Mouse (Mus musculus) G1E (cell line): ENCODE measurements around the gene Zfyve21.

Source experiments
- CTCF ChIP-seq: IDR thresholded peaks from 2 replicates; pipeline ENCODE4 v1.5.1; 2012; ENCODE audit warnings: low read depth, low read length, inconsistent platforms, mixed read lengths
- GATA1 ChIP-seq: IDR thresholded peaks from 2 replicates; pipeline ENCODE4 v1.6.1; 2012; ENCODE audit warnings: borderline replicate concordance, low read length, inconsistent platforms, mixed read lengths
- POLR2AphosphoS5 ChIP-seq: IDR thresholded peaks from 2 replicates; pipeline ENCODE4 v1.6.1; 2012; ENCODE audit warnings: low read depth, low read length, inconsistent platforms; ENCODE audit not compliant: insufficient replicate concordance
- TAL1 ChIP-seq: conservative IDR thresholded peaks from 2 replicates; pipeline ENCODE4 v1.6.1; 2012; ENCODE audit warnings: low read depth, low read length, inconsistent platforms, mixed read lengths

DNA sequence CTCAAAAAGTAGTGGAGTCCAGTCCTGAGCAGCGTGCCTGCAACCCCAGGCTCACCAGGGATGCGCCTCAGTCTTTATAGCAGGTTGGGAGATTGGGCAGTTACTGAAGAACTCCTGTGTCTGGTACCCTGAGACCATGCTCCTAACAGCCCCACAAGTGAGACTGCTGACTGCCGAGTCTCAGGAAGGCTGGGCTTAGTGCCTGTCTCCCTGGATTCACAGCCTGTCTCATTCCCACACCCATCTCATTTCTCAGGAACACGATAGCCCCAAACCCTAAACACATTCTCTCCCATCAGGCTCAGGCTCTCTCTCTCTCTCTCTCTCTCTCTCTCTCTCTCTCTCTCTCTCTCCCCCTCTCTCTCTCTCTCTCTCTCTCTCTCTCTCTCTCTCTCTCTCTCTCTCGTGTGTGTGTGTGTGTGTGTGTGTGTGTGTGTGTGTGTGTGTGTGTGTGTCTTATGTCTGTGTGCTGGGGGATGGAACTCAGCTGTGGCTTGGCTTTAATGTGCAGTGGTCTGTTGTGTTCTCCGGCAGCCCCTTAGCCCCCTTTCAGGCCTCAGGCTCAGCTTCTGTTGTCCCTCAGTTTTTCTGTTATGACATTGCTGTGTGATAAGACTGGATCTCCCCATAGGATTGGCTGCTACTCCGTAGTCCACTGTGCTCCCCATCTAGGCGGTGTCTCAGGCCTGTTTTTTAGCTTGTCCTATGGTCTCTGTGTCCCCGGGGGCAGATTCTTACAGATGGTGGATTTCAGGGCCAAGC is 44.0 kb upstream of the Zfyve21 start:
- TF ChIP-seq CTCF, result no peak
- no peak for TF ChIP-seq GATA1
- TF ChIP-seq TAL1, result no peak
- TF ChIP-seq POLR2AphosphoS5, result no peak
